Mouse (Mus musculus): ENCODE data around the gene Slc23a2.
A peak's percentile ranks its signal among the peaks of the same experiment; 100 is the strongest.

The Slc23a2 gene

DNA sequence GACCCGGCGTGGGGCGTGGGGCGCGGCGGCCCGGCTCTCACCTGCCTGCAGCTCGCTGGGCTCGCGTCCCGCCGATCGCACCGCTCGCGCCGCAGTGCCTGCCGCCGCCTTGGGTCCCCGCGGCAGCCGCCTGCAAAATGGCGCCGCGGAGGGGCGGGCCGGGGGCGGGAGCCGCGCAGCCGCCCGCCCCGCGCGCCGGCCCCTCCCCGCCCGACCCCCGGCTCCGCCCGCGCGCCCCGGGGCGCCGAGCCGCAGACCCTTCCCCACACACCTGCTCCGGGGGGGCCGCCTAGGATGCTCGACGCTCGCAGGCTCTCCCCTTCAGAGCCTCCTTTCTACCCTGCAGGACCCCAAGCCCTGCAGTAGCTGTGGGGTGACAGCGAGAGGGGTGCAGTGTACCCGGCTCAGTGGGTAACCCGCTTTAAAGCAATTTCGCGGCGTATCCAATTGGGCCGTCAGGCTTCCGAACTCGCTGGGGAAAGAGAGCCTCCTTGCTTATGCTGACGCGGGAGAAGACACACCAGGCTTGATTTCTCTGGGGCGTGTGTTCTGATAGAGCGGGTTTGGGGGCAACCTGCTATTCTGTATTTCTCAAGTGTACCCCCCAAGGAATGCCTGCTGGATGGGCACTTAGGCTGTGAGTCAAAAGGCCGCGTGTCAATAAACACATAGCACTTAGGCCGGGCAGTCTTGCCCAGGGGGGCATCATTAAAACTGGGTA, at the start of gene Slc23a2:
TSS of gene Slc23a2 (minus strand) at position 138 of the 721 bp plus-strand sequence.
- peak; percentile 46 for DNase-seq (ENCODE audit: low read depth, low spot score)

DNA sequence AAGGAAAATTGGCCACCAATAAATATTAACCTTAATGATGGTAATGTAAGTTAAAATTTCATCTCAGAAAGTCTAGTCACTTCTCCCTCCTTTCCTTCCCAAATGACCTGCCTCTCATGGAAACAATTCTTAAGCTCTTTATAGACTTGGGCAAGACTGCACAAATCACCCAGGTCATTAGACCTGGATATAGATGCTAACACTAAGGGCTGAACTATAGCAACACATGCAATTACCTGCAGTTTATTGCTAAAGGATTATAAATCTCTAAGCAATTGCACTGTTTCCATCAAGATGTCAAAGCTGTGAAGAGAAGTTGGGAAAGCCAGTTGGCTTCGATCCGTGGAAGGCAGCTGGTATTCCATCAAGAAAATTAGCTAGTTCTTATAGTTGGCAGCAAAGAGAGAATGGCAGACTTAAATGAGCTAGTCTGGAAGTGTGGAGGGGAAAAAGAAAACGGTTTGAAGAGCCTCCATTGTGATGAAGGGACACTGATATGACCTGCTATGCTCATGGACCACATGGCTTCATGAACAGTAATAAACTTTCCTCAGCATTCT, 45.8 kb upstream of the Slc23a2 start:
- DNase-seq (ENCODE audit: low read depth, low spot score), result no peak

DNA sequence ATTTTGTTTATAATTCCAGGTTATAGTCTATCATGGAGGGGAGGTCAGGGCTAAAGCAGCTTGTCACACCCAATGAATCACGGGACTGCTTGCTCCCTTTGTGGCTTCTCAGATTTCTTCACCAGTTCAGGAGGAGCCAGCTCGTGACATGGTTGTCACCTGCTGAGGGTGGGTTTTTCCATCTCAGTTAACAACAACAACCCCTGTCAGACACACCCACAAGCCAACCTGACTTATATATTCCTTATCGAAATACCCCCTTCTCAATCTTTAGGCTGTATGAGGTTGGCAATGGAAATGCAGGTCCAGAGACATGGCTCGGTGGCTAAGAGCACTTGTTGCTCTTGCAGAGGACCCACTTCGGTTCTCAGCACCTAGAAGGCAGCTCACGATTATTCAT, 39.0 kb upstream of the Slc23a2 start:
- no peak for DNase-seq (ENCODE audit: low read depth, low spot score)

DNA sequence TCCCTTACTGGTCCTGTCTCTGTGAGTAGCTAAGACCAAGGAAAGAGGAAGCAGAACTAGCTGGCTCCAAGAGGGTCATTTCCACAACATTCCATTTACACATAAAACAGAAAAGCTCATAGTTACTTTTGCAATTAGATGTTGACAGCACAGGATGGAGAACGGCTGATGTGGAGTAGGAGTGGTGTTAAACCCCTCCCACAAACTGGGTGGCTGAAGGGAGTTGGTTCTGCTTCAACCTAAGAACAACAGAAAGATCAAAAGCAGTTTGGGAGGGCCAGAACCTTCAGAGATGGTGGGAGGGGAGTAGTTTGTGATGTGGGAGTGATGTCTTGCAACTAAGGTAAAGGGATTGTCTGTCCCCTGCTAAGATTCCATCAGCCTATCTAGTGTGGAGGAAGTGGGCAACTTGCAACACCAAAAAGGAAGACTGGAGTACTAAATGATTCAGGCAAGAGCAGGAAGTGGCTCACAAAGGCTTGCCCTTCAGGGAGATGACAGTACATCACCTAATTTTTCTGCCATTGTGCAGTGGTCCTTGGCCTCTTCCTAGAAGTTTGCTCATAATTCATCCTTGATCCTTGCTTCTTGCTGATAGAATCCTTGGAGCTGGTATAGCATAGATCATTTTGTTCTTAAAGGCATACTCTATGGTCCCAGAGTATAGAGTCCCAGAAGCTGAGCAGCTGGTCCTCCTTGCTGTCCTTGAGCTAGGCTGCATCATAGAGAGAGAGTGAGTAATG, 35.7 kb upstream of the Slc23a2 start:
- DNase-seq (ENCODE audit: low read depth, low spot score), result peak; percentile 22

DNA sequence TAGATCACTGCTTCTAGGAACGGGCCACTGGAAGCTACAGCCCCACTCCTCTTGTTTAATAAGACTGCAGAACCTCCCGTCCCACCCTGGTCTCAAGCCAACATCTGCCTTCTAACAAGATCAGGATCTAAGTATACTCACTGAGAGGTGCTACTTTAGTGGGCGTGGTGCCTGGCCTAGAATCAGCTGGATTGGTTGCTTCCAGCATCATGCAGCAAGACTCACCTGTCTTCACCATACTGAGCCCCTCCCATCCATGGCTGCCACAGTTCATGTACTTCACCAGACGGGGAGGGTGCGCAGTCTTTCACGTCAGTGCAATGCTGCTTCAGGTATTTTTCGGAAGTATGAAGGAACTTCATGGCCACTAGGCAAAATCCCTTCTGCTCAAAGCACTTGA, 34.5 kb upstream of the Slc23a2 start:
- DNase-seq (ENCODE audit: low read depth, low spot score), result peak; percentile 55

DNA sequence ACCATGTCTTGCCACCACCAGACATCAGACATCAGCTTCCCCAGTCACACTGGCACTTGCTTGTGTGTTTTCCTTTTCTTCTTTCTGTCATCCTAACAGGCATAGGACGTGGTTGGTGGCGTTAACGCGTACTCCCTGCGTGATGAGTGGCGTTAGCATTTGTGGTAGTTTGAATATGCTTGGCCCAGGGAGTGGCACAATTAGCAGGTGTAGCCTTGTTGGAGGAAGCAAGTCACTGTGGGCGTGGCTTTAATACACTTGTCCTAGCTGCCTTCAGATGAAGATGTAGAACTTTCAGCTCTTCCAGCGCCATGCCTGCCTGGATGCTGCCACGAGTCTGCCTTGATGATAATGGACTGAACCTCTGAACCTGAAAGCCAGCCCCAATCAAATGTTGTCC, 32.5 kb upstream of the Slc23a2 start:
- DNase-seq (ENCODE audit: low read depth, low spot score), result peak; percentile 42

DNA sequence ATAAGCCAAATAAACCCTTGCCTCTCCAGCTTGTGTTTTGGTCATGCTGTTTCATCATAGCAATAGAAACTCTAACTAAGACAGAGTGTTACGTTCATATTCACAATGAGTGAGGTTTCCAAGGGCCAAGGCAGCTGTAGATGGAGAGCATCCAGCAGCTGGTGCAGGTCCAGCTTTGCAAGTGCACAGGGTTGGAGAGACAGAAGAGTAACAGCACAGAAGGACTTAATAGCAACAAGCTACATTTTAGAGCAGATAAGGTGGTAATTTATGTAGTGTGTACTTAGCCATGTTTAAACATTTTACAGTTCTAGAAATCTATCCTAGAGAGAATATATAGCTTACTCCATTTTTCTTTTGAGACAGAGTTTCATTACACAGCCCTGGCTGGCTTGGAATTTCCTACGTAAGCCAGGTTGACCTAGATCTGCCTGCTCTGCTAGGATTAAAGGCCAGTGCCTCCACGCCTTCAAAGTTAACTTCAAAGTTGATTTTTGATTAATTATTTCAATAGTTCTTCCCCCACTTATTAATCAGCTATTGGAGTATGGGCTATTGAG, 31.5 kb upstream of the Slc23a2 start:
- no peak for DNase-seq (ENCODE audit: low read depth, low spot score)

DNA sequence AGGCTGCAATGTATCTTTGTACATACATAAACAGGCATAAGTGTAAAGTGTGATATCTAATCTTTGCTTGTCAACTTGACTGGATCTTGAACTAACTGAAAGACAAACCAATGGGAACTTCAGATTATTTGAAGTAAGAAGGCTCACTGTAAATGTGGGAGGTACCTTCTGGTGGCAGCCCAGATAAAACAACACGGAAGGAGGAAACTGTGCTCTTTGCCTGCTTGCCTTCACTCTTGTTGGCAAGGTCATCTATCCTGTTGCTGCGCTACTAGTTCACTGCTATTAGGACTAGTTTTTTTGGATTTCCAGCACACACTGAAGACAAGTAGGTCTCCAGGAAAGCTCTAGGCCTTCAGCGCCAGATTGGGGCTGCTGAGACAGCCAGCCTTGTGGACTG, 29.1 kb upstream of the Slc23a2 start:
- no peak for DNase-seq (ENCODE audit: low read depth, low spot score)

DNA sequence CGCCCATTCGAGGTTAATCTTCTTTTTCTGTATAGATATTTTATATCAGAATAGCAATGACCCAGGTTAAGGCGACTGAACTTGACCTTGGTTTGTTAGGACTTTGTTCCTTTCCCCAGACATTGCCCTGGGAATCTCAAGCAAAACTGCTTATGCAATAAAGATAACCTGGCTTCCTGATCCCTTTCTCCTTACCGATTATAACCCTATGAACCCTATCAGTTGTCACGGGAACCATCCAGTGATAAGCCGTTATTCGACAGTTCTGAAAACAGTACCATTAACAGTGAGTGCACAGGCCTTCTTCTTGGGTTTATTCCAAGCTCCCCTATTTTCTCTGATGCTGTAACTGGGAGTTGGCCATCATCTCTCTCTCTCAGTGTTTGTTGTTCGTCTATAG, 27.0 kb upstream of the Slc23a2 start:
- DNase-seq (ENCODE audit: low read depth, low spot score), result no peak

DNA sequence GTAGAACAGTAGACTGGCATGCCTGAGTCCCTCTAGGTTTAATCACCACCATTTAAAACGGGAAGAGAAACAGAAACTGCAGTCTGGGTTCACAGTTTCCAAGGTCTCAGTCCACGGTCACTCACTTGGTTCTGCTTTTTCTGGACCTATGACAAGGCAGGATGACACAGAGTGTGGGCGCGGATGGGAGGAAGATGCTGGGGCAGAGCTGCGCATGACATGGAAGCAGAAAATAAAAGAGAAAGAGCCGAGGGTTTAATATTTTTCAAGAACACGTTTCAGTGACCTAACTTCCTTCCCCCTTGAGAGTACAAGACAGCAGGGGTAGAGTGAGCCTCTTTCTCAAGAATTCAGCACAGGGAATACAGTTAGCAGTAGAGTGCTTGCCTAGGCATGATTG, 24.2 kb upstream of the Slc23a2 start:
- no peak for DNase-seq (ENCODE audit: low read depth, low spot score)

DNA sequence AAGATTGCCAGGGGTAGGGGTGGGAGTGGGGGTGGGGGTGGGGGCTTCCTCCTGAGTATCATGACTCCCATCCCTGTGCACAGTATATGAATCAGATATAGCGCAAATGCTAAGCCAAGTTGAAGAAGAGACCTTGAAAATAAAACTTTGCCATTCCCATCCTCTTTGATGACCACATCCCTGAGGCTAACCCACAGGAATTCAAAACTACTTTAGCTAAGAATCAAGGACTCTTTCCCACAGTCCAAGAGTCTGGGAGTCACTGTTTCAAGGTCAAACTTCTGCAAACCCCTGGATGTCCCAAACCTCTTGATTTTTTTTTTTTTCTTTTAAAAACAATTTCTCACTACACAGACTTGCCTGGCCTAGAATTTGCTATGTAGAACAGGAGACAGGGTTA, 18.7 kb upstream of the Slc23a2 start:
- DNase-seq (ENCODE audit: low read depth, low spot score), result no peak

DNA sequence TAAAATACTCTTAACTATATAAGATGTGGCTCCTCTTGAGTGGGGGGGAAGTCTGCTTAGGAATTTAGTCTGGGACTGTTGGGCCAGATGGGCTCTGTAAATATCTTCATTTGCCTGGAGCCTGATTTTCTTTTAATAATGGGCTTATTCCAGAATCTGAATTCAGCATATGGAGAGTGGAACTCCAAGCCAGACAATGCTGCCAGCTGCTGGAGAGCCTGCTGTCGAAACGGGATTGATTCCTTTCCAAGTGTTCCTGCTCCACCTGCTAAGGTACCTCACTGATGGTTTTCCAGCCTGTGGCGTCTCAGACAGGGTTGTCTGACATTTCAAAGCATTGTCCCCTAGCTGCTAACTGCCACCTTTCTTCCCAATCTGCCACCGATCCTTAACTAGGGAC, 12.6 kb upstream of the Slc23a2 start:
- no peak for DNase-seq (ENCODE audit: low read depth, low spot score)

DNA sequence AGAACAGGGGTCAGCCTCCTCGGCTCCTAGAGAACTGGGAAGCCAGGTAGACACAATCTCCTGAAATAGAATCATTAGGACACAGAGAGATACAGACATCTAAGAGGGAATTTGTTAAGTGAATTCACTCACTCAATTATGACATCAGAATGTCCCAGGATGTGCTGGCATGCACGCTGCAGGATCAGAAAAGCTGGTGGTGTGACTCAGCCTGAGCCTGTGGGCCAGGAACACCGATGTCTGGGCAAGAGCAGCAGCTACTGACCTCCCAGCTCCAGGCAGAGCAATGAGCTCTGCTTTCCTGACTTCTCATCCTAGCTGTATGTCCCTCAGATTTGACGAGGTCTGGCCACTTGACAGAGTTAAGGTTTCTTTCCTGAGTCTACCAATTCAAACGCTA, 7.8 kb upstream of the Slc23a2 start:
- no peak for DNase-seq (ENCODE audit: low read depth, low spot score)

DNA sequence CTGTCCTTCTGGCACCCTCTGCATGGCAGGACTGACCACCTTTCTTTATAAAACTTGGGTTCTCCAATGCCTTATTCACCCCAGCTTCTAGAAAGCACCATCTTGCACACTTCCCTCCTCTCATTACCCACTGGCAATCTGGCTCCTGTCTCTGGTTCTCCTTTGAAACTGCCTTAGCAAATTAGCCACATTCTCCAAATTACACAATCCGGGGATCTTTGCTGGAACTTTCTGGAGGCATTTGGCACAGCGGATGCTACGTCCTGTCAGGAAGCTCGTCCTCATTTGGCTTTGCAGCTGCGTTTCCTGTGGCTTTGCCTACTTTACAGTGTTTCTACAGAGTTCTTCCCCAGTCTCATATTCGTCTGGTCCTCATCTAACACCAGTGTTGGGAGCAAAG, 6.7 kb upstream of the Slc23a2 start:
- no peak for DNase-seq (ENCODE audit: low read depth, low spot score)

DNA sequence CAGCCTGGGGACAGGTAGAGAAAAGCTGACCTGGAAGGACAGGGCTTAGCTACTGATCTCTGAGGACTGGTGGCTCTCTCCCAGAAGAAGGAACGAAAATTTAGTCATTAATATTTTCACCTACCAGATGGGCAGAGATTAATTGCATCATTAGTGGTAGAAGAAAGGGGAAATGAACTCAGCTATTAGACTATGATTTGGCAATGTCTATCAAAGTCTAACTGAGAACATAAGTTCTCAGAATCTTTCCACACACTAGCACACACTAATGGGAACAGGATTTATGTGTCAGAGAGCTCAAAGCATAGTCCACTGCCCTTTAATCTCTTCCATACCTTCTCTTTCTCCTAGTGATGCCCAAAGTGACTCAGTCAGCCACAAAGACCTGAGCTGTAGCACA, 6.0 kb upstream of the Slc23a2 start:
- DNase-seq (ENCODE audit: low read depth, low spot score), result no peak

DNA sequence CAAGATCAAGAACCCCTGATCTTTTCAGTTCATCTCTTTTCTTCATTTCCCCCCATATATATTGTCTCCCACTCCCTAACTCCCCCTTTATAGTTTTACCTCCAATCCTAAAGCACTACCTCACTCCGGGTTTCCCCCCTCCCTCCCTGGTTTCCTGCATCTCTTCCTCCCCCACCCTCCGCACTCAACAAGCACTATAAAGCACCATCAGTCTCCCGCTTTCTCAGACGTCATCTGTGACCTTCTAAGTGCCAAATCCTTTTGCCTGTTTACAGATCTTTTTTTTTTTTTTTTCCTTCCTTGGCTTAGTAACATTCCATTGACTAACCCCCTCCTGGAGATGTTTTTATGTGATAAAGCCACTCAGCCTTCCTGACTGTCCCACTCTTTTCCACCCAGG, 1.6 kb upstream of the Slc23a2 start:
- no peak for DNase-seq (ENCODE audit: low read depth, low spot score)

DNA sequence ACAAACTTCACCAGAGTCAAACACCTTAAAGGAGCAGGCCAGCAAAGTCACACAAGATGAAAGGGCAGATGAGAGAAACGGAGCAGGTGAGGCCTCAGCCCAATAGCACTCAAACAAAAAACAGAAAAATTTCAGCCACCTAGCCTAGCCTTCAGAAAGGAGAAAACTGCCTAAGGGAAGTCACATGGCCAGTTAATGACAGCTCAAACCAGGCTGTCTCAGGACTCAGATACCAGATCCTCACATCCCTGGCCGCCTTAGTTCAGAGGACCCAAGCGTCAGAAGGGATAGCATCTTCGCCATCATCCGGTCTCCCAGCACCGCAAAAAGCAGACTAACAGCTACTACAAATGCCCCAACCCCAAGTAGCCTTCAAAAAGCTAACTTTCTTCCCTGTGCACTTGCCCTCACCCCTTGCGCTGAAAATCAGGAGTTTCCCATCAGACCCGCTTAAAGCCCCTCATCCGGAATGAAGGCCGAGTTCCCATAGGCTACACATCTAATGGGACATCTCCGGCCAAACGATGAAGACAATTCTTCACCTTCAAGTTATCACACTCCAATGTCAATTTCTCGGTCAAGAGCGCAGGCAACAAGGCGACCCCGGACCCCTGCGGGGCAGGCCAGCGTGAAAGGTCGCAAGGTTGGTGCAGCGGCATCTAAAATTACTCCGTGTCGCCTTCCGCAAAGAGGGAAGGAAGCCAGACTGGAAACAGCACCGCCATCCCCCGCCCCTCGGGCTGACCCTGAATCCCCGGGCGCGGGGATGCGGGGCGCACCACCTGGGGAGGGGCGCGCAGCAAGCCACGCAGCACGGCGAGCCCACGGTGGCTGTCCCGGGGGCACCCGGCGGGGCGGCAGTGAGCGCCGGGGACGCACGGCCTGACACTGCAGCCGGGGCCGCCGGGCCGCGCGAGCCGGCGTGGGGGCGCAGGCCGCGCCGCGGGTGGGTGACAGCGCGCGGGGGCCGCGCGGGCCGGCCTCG, 673 bp downstream of the Slc23a2 start:
- DNase-seq (ENCODE audit: low read depth, low spot score), result peak; percentile 45

DNA sequence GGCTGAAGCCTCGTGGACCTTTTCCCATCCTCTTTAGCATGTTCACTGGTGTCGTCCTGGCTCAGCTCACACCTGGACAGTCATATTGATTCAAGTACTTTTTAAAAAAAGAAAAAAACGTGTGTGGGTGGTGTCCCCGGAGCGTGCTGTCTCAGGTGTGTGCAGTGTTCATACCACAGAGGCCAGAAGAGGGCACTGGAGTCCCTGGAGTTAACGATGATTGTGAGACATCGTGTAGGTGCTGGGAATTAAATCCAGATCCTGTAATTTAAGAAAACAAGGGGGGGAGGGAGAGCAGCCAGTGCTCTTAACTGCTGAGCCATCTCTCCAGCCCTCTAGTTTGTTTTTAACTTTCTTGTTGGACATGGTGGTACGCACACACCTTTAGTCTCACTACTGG, 2.3 kb downstream of the Slc23a2 start:
- peak; percentile 65 for DNase-seq (ENCODE audit: low read depth, low spot score)

DNA sequence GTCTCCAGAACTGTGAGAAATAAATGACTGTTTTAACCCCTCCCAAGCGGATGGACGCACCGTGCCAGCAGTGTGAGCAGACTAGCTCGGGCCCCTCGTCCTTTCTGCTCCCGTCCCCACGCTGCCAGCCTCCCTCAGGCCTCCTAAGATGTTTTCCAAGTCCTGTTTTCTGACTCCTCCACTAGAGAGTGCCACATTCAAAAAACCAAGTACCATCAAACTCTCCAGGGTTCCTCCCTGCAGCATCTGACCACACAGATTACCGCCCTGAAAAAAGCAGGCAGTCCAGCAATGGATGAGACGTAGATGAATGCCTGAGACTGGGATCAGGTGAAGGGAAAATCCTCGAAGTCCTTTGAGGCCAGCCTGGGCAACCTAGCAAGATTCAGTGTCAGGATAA, 4.4 kb downstream of the Slc23a2 start:
- DNase-seq (ENCODE audit: low read depth, low spot score), result no peak

DNA sequence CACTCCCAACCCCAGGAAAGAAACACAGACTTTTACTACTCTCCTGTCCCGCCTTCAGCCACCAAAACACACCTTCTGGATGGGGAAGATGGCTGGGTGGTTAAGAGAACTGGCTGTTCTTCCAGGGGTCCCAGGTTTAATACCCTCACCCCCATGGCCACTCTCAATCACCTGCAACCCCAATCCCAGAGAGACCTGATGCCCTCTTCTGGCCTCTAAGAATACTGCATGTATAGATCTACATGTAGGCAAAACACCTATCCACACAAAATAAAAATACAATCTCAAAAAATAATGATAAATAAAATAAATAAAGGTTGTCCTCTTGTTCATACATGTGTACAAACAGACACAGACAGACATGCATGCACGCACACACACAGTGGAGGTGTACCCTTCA, 5.8 kb downstream of the Slc23a2 start:
- no peak for DNase-seq (ENCODE audit: low read depth, low spot score)

DNA sequence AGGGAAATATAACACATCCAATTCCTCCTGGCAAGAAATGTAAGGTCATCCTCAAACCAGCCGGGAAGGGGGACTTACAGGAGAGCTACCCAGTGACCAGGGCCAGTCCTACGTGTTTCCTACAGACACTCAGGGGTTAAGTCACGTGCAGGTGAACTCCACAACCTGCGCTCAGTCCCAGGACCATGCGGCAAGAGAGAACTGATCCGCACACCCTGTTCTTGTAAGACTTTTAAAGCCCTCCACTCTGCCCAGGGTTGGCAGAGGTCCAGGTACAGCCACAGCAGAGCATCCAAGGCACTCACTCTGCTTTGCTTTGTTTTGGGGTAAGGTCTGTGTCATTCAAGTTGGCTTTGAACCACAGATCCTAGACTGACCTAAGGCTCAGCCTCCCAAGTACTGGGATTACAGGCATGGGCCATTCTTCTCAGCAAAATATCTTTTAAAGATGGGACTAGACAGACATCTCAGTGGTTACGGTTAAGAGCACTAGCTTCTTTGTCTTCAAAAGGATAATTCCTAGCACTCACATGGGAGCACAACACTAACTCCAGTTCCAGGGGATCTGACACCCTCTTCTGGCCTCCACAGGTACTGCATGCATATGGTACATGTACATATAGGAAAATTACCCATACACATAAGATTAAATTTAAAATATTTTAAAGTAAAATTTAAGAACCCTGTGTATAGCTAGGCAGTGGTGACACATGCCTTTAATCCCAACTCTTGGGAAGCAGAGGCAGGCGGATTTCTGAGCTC, 8.9 kb downstream of the Slc23a2 start:
- peak; percentile 50 for DNase-seq (ENCODE audit: low read depth, low spot score)

Measured in ES-CJ7 (cell line).